In genomic region chr4:149838682-149839081, GRCm38 (mm10) we compare ENCODE assay signal across 8 mouse cellular contexts.
DNase-seq lines count a peak whose midpoint lies in the region; ATAC-seq lines count a peak whose summit lies in the region.

No protein-coding gene starts in this region.

- WGBS in limb, embryonic 11.5 days: 8% methylated on average over 3 of the region's 3 CpGs

- no peak overlapping the region for H3K9ac ChIP-seq in limb, embryonic 11.5 days (ENCODE audit: low read length)

- no peak overlapping the region for H3K4me3 ChIP-seq in limb, embryonic 11.5 days (ENCODE audit: low read depth, low read length)

- no peak overlapping the region for H3K4me2 ChIP-seq in limb, embryonic 11.5 days (ENCODE audit: low read depth, severe bottlenecking)

- no peaks in the 10 kb centered on the region for H3K9me3 ChIP-seq in limb, embryonic 11.5 days (ENCODE audit: control insufficient read depth, low read length)

- H3K36me3 ChIP-seq in limb, embryonic 11.5 days (ENCODE audit: control insufficient read depth, insufficient read depth, low read length): no peaks in the 10 kb centered on the region

- intact Hi-C loops in gastrocnemius, postnatal 36 days (cut with DNase I): loop anchor here (1.0 to 5.0 kb wide), 2 partner anchors 36 to 120 kb away; no protein-coding TSS in a partner anchor

- ATAC-seq in limb, embryonic 11.5 days (ENCODE audit: insufficient number of reproducible peaks, low FRiP score, low TSS enrichment, low read depth): peak; percentile 59; the same call in 1 of the 2 replicates

- H3K4me1 ChIP-seq in limb, embryonic 11.5 days (ENCODE audit: control insufficient read depth, insufficient read depth, low read length): no peaks in the 10 kb centered on the region

- no peak overlapping the region for H3K27ac ChIP-seq in limb, embryonic 11.5 days (replicated peaks; ENCODE audit: low read depth, low read length)

- H3K27me3 ChIP-seq in limb, embryonic 11.5 days (ENCODE audit: control insufficient read depth, insufficient read depth, low read length): no peaks in the 10 kb centered on the region

- peak; percentile 60 for DNase-seq in ovary, postnatal 36 days (ENCODE audit: low spot score)
- DNase-seq in ovary, postnatal 14 days (ENCODE audit: low spot score): no peak
- DNase-seq in adrenal gland, postnatal 10 days: peak; percentile 72
- peak; percentile 41 to 47 for DNase-seq in gastrocnemius, postnatal 36 days
- DNase-seq in limb, embryonic 11.5 days (ENCODE audit: low spot score): peak; percentile 69
- peak; percentile 37 to 49 for DNase-seq in thymus, adult 18-20 months
- no peak for DNase-seq in layer of hippocampus, postnatal 14 days (ENCODE audit: low spot score in 2 of 2)
- DNase-seq in Muller cell, postnatal 12 days (ENCODE audit: inconsistent ontology term): no peak

Comparison
In these comparisons a context has a peak if more than half of its experiments do, and no peak if none do; other contexts are left out.
1. DNase-seq: peak in ovary, postnatal 36 days (single experiment), adrenal gland, postnatal 10 days (single experiment), gastrocnemius, postnatal 36 days (2 of 2), limb, embryonic 11.5 days (single experiment) and thymus, adult 18-20 months (2 of 2); none in ovary, postnatal 14 days (single experiment), layer of hippocampus, postnatal 14 days (0 of 2) and Muller cell, postnatal 12 days (single experiment).